Comparison of ENCODE assay signal across 8 mouse cellular contexts in genomic region chr3:96576005-96576658, GRCm38 (mm10). TPM values are rescaled to one million over a fixed set of nuclear protein-coding genes. Genes with fewer than 3 reads are reported as not detected.
DNase-seq lines count a peak whose midpoint lies in the region; ATAC-seq and TF ChIP-seq lines count a peak whose summit lies in the region.

No protein-coding gene starts in this region.

- no peak for ATAC-seq in forebrain, embryonic 13.5 days
- ATAC-seq in hindbrain, embryonic 11.5 days (ENCODE audit: low FRiP score), result no peak
- ATAC-seq in limb, embryonic 15.5 days (ENCODE audit: insufficient number of reproducible peaks, low FRiP score, low TSS enrichment, low read depth), result peak; percentile 16; the same call in 1 of the 2 replicates
- ATAC-seq in midbrain, embryonic 16.5 days, result no peak

- H3K4me1 ChIP-seq in forebrain, embryonic 13.5 days, result peaks cover 19% of the 10 kb centered on the region
- H3K4me1 ChIP-seq in hindbrain, embryonic 11.5 days (replicated peaks; ENCODE audit: control insufficient read depth, insufficient read depth, low read length), result peaks cover 3% of the 10 kb centered on the region
- peaks cover 35% of the 10 kb centered on the region for H3K4me1 ChIP-seq in limb, embryonic 15.5 days
- peaks cover 7% of the 10 kb centered on the region for H3K4me1 ChIP-seq in midbrain, embryonic 16.5 days (ENCODE audit: control insufficient read depth, insufficient read depth, low read length)

- no peak overlapping the region for H3K27ac ChIP-seq in forebrain, embryonic 13.5 days
- H3K27ac ChIP-seq in hindbrain, embryonic 11.5 days (ENCODE audit: low read depth, low read length), result peak overlapping the region; percentile 48; the same call in 1 of the 2 replicates
- H3K27ac ChIP-seq in limb, embryonic 15.5 days, result peak overlapping the region; percentile 89
- H3K27ac ChIP-seq in midbrain, embryonic 16.5 days (ENCODE audit: low read length), result peak overlapping the region; percentile 53; the same call in 1 of the 2 replicates

- H3K27me3 ChIP-seq in C2C12 (ENCODE audit: control insufficient read depth, insufficient read depth, insufficient read length), result no peaks in the 10 kb centered on the region
- H3K27me3 ChIP-seq in forebrain, embryonic 13.5 days, result no peaks in the 10 kb centered on the region
- no peaks in the 10 kb centered on the region for H3K27me3 ChIP-seq in hindbrain, embryonic 11.5 days (ENCODE audit: control insufficient read depth, insufficient read depth, low read length)
- H3K27me3 ChIP-seq in limb, embryonic 15.5 days, result no peaks in the 10 kb centered on the region
- no peaks in the 10 kb centered on the region for H3K27me3 ChIP-seq in midbrain, embryonic 16.5 days (ENCODE audit: control insufficient read depth, insufficient read depth, low read depth, low read length)

- no peak for TF ChIP-seq CTCF in C2C12 (IDR thresholded peaks at IDR 0.05; ENCODE audit: control insufficient read depth, insufficient read depth, insufficient read length)

- H3K9me3 ChIP-seq in forebrain, embryonic 13.5 days (replicated peaks), result no peaks in the 10 kb centered on the region
- H3K9me3 ChIP-seq in hindbrain, embryonic 11.5 days (ENCODE audit: control insufficient read depth, low read length), result no peaks in the 10 kb centered on the region
- H3K9me3 ChIP-seq in limb, embryonic 15.5 days, result no peaks in the 10 kb centered on the region
- H3K9me3 ChIP-seq in midbrain, embryonic 16.5 days (replicated peaks; ENCODE audit: control insufficient read depth, low read length, poor library complexity, severe bottlenecking), result no peaks in the 10 kb centered on the region

- no peaks in the 10 kb centered on the region for H3K79me2 ChIP-seq in C2C12 (ENCODE audit: control insufficient read depth, insufficient read depth)

- H3K4me2 ChIP-seq in forebrain, embryonic 13.5 days, result peak overlapping the region; percentile 44
- H3K4me2 ChIP-seq in hindbrain, embryonic 11.5 days (replicated peaks; ENCODE audit: low read depth, low read length), result peak overlapping the region; percentile 18; the same call in 1 of the 2 replicates
- peak overlapping the region; percentile 39 for H3K4me2 ChIP-seq in limb, embryonic 15.5 days
- H3K4me2 ChIP-seq in midbrain, embryonic 16.5 days (ENCODE audit: low read length), result peak overlapping the region; percentile 37

- 67% methylated on average over 14 of the region's 14 CpGs for WGBS in forebrain, embryonic 13.5 days
- 63% methylated on average over 14 of the region's 14 CpGs for WGBS in hindbrain, embryonic 11.5 days
- 37% methylated on average over 14 of the region's 14 CpGs for WGBS in limb, embryonic 15.5 days
- 64% methylated on average over 14 of the region's 14 CpGs for WGBS in midbrain, embryonic 16.5 days

- no peaks in the 10 kb centered on the region for H3K36me3 ChIP-seq in C2C12 (ENCODE audit: control insufficient read depth, insufficient read depth)
- peaks cover 6% of the 10 kb centered on the region for H3K36me3 ChIP-seq in forebrain, embryonic 13.5 days (ENCODE audit: poor library complexity, severe bottlenecking)
- H3K36me3 ChIP-seq in hindbrain, embryonic 11.5 days (ENCODE audit: control insufficient read depth, insufficient read depth, low read length), result no peaks in the 10 kb centered on the region
- 0 out of 2 replicates have a peak, but pooled peaks cover 6% of the 10 kb centered on the region for H3K36me3 ChIP-seq in limb, embryonic 15.5 days
- H3K36me3 ChIP-seq in midbrain, embryonic 16.5 days (ENCODE audit: control insufficient read depth, insufficient read depth, low read length), result no peaks in the 10 kb centered on the region

- 0 out of 2 replicates have a peak overlapping the region, but pooled peaks have one; percentile 30 for H3K9ac ChIP-seq in forebrain, embryonic 13.5 days
- H3K9ac ChIP-seq in hindbrain, embryonic 11.5 days (ENCODE audit: low read depth, low read length), result 0 out of 2 replicates have a peak overlapping the region, but pooled peaks have one; percentile 25
- no peak overlapping the region for H3K9ac ChIP-seq in limb, embryonic 15.5 days
- H3K9ac ChIP-seq in midbrain, embryonic 16.5 days (ENCODE audit: low read depth, low read length), result no peak overlapping the region

- H3K79me3 ChIP-seq in C2C12 (ENCODE audit: low read depth), result no peaks in the 10 kb centered on the region

- H3ac ChIP-seq in C2C12 (ENCODE audit: control insufficient read depth, insufficient read length, low read depth), result peak overlapping the region; percentile 48

- peak; percentile 83 for DNase-seq in ZHBTc4 (ENCODE audit: low read depth, low spot score)
- no peak for DNase-seq in hindbrain, embryonic 11.5 days (ENCODE audit: low spot score)
- DNase-seq in B cell, adult 2 months, result no peak
- DNase-seq in retina, postnatal 1 day, result no peak

- no peak overlapping the region for H3K4me3 ChIP-seq in C2C12 (ENCODE audit: insufficient read depth, poor library complexity, severe bottlenecking)
- peak overlapping the region; percentile 8; the same call in 1 of the 2 replicates for H3K4me3 ChIP-seq in forebrain, embryonic 13.5 days
- H3K4me3 ChIP-seq in hindbrain, embryonic 11.5 days (ENCODE audit: low read depth, low read length), result no peak overlapping the region
- peak overlapping the region; percentile 19 for H3K4me3 ChIP-seq in limb, embryonic 15.5 days
- no peak overlapping the region for H3K4me3 ChIP-seq in midbrain, embryonic 16.5 days (ENCODE audit: low read depth, low read length)

TF ChIP-seq in C2C12, 6 proteins besides CTCF, POLR2A, EP300 and RAD21:
- TF ChIP-seq MAX (IDR thresholded peaks at IDR 0.05), result no peak
- TF ChIP-seq CEBPB (IDR thresholded peaks at IDR 0.05; ENCODE audit: low read depth), result peak; percentile 87
- TF ChIP-seq MYOD1 (IDR thresholded peaks at IDR 0.05; ENCODE audit: control insufficient read depth, insufficient read length, low read depth), result no peak
- no peak for TF ChIP-seq FOSL1 (IDR thresholded peaks at IDR 0.05; ENCODE audit: insufficient read depth, low read length, poor library complexity, severe bottlenecking)

RNA-seq across cellular contexts. Expression of gene Gm16253, which starts 0.7 kb away (rescaled TPM):
- 0.20 TPM for polyA plus RNA-seq in C2C12 (2012; fragmentation: generic; extraction: Trizol)
- polyA plus RNA-seq in forebrain, embryonic 13.5 days (2015; fragmentation: Nextera tagmentation; extraction: Ambion mirVana), result 1.2 and 1.3 TPM in 2 replicates
- 0.46 and 0.70 TPM in 2 replicates for polyA plus RNA-seq in hindbrain, embryonic 11.5 days (2014; fragmentation: Nextera tagmentation; extraction: Ambion mirVana)
- 0.82 and 1.2 TPM in 2 replicates for polyA plus RNA-seq in limb, embryonic 15.5 days (2015; fragmentation: Nextera tagmentation; extraction: Ambion mirVana)
- polyA plus RNA-seq in midbrain, embryonic 16.5 days (2015; fragmentation: Nextera tagmentation; extraction: Ambion mirVana), result 1.6 and 1.8 TPM in 2 replicates

RNA-seq across cellular contexts. Expression of gene Polr3gl, which starts 17.8 kb away (rescaled TPM):
- 6.2 TPM for polyA plus RNA-seq in C2C12 (2012; fragmentation: generic; extraction: Trizol)
- polyA plus RNA-seq in forebrain, embryonic 13.5 days (2015; fragmentation: Nextera tagmentation; extraction: Ambion mirVana), result 37.5 and 40.2 TPM in 2 replicates
- 15.4 and 16.6 TPM in 2 replicates for polyA plus RNA-seq in hindbrain, embryonic 11.5 days (2014; fragmentation: Nextera tagmentation; extraction: Ambion mirVana)
- polyA plus RNA-seq in limb, embryonic 15.5 days (2015; fragmentation: Nextera tagmentation; extraction: Ambion mirVana), result 38.9 and 42.0 TPM in 2 replicates
- 36.7 and 38.8 TPM in 2 replicates for polyA plus RNA-seq in midbrain, embryonic 16.5 days (2015; fragmentation: Nextera tagmentation; extraction: Ambion mirVana)

RNA-seq across cellular contexts. Expression of gene Txnip, which starts 18.4 kb away (rescaled TPM):
- 1.2 TPM for polyA plus RNA-seq in C2C12 (2012; fragmentation: generic; extraction: Trizol)
- polyA plus RNA-seq in forebrain, embryonic 13.5 days (2015; fragmentation: Nextera tagmentation; extraction: Ambion mirVana), result 49.1 and 51.0 TPM in 2 replicates
- polyA plus RNA-seq in hindbrain, embryonic 11.5 days (2014; fragmentation: Nextera tagmentation; extraction: Ambion mirVana), result 48.9 and 53.4 TPM in 2 replicates
- 151 and 157 TPM in 2 replicates for polyA plus RNA-seq in limb, embryonic 15.5 days (2015; fragmentation: Nextera tagmentation; extraction: Ambion mirVana)
- polyA plus RNA-seq in midbrain, embryonic 16.5 days (2015; fragmentation: Nextera tagmentation; extraction: Ambion mirVana), result 41.5 and 43.5 TPM in 2 replicates

RNA-seq across cellular contexts. Expression of gene Ankrd34a, which starts 20.3 kb away (rescaled TPM):
- polyA plus RNA-seq in C2C12 (2012; fragmentation: generic; extraction: Trizol), result 3.7 TPM
- polyA plus RNA-seq in forebrain, embryonic 13.5 days (2015; fragmentation: Nextera tagmentation; extraction: Ambion mirVana), result 6.6 and 6.7 TPM in 2 replicates
- 2.0 and 2.4 TPM in 2 replicates for polyA plus RNA-seq in hindbrain, embryonic 11.5 days (2014; fragmentation: Nextera tagmentation; extraction: Ambion mirVana)
- 1.9 and 2.7 TPM in 2 replicates for polyA plus RNA-seq in limb, embryonic 15.5 days (2015; fragmentation: Nextera tagmentation; extraction: Ambion mirVana)
- polyA plus RNA-seq in midbrain, embryonic 16.5 days (2015; fragmentation: Nextera tagmentation; extraction: Ambion mirVana), result 16.4 and 20.6 TPM in 2 replicates

RNA-seq across cellular contexts. Expression of gene Lix1l, which starts 24.8 kb away (rescaled TPM):
- 24.2 TPM for polyA plus RNA-seq in C2C12 (2012; fragmentation: generic; extraction: Trizol)
- 6.9 and 7.2 TPM in 2 replicates for polyA plus RNA-seq in forebrain, embryonic 13.5 days (2015; fragmentation: Nextera tagmentation; extraction: Ambion mirVana)
- polyA plus RNA-seq in hindbrain, embryonic 11.5 days (2014; fragmentation: Nextera tagmentation; extraction: Ambion mirVana), result 7.1 and 7.8 TPM in 2 replicates
- 7.7 and 9.4 TPM in 2 replicates for polyA plus RNA-seq in limb, embryonic 15.5 days (2015; fragmentation: Nextera tagmentation; extraction: Ambion mirVana)
- polyA plus RNA-seq in midbrain, embryonic 16.5 days (2015; fragmentation: Nextera tagmentation; extraction: Ambion mirVana), result 4.0 and 4.7 TPM in 2 replicates

Comparison
In these comparisons a context has a peak if more than half of its experiments do, and no peak if none do; other contexts are left out.
1. H3K4me3 ChIP-seq: peak in forebrain, embryonic 13.5 days (single experiment) and limb, embryonic 15.5 days (single experiment); none in C2C12 (single experiment), hindbrain, embryonic 11.5 days (single experiment) and midbrain, embryonic 16.5 days (single experiment).
2. H3K9ac ChIP-seq: peak in forebrain, embryonic 13.5 days (single experiment) and hindbrain, embryonic 11.5 days (single experiment); none in limb, embryonic 15.5 days (single experiment) and midbrain, embryonic 16.5 days (single experiment).
3. RNA of gene Txnip, which starts 18.4 kb away (polyA plus RNA-seq): 151 to 157 TPM in limb, embryonic 15.5 days, 48.9 to 53.4 TPM in hindbrain, embryonic 11.5 days, 49.1 to 51.0 TPM in forebrain, embryonic 13.5 days and 41.5 to 43.5 TPM in midbrain, embryonic 16.5 days; 1.2 TPM in C2C12 (single experiment); every median in the first group is over 10 times any median in the second.
4. Peak in every context shown above with its lines, with median percentiles within 50 percentile points of each other: H3K4me2 ChIP-seq.